In the genomic region with DNA sequence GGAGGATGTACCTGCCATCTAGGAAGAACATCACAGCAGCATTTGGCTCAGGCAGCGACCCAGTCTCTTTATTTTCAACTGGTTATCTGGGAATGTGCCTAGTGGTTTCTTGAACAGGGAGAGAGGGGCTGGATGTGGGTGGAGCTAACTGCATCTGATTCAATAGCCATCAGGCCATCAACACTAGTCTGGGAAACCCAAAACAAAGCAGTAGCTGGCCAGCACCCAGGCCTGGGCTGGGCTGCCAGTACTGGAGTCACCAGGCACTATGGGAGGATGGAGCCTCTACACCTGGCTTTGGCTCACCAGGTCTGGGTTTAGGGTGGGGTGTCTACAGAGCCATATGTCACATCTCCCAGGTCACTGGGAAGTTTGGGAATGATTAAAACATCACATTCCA, we compare ENCODE assay signal across 9 mouse cellular contexts.
A peak's percentile ranks its signal among the peaks of the same experiment; 100 is the strongest.
DNase-seq lines count a peak whose midpoint lies in the region; ATAC-seq and TF ChIP-seq lines count a peak whose summit lies in the region.
"Had no signal": no experiment of that assay in that cellular context is flagged by ENCODE, and none has a peak within 500 bp of the region (broad histone marks: within the 10 kb centered on the region; RNA-seq: fewer than 3 reads in every experiment).

No protein-coding gene starts in this region.

- no peak for ATAC-seq in inflammation-experienced regulatory T-cells, adult 6 months

- peak; percentile 43 for DNase-seq in lung, postnatal 10 days
- no peak for DNase-seq in lung, adult 2 months
- DNase-seq in cerebellum, adult 9-10 months = peak; percentile 27
- peak; percentile 32 for DNase-seq in gastrocnemius, postnatal 10 days
- peak; percentile 17 to 44 for DNase-seq in lung, postnatal 4 days
- DNase-seq in ovary, adult 18-20 months (ENCODE audit: low spot score) = no peak

- no peak overlapping the region for H3K4me3 ChIP-seq in lung, adult 2 months (replicated peaks; ENCODE audit: extremely low read depth, low read depth, low read length)
- H3K4me3 ChIP-seq: lung, embryonic 15.5 days; neural tube, embryonic 12.5 days had no signal

- H3K4me1 ChIP-seq in lung, adult 2 months (ENCODE audit: control insufficient read depth, insufficient read depth, low read length) = peaks cover 12% of the 10 kb centered on the region

- 73% methylated on average over 1 of the region's 1 CpGs for WGBS in lung, adult 2 months

- TF ChIP-seq CTCF in lung, adult 2 months (IDR thresholded peaks at IDR 0.05; ENCODE audit: insufficient read depth, low read length) = no peak

- no peak for TF ChIP-seq POLR2A in lung, adult 2 months (IDR thresholded peaks at IDR 0.05; ENCODE audit: borderline replicate concordance, extremely low read depth, low read depth, low read length)

Comparison
In these comparisons a context has a peak if more than half of its experiments do, and no peak if none do; other contexts are left out.
1. DNase-seq: peak in lung, postnatal 10 days (single experiment), cerebellum, adult 9-10 months (single experiment), gastrocnemius, postnatal 10 days (single experiment) and lung, postnatal 4 days (2 of 2); none in lung, adult 2 months (single experiment) and ovary, adult 18-20 months (single experiment).